23 mouse cellular contexts compared by ENCODE assay signal in the genomic region with DNA sequence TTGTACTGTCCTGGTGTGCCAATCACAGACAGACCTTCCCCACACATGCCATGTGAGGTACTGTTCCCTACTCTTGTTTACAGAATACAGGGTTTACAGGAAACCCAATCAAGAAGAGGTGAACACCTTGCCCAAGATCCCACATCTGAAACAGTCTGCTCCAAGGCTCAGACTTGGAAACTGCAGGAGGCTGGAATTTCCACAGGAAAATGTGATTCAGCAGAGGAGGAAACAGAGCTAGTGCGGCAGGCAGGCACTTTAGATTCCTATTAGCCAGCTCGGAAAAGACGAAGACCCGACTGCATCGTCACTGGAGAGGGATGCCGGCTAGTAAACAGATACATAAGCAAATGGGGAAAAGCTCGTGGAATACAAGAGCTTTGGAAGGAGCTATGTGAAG.
DNase-seq lines count a peak whose midpoint lies in the region; ATAC-seq and TF ChIP-seq lines count a peak whose summit lies in the region.
"Had no signal": no experiment of that assay in that cellular context is flagged by ENCODE, and none has a peak within 500 bp of the region (broad histone marks: within the 10 kb centered on the region; RNA-seq: fewer than 3 reads in every experiment).

No protein-coding gene starts in this region.

- H3K4me3 ChIP-seq in heart, embryonic 15.5 days, result no peak overlapping the region
- H3K4me3 ChIP-seq in brown adipose tissue, adult 24 weeks (ENCODE audit: insufficient read depth, low read depth, low read length), result no peak overlapping the region
- H3K4me3 ChIP-seq in small intestine, adult 2 months (ENCODE audit: low read depth, low read length), result no peak overlapping the region
- H3K4me3 ChIP-seq: limb, embryonic 12.5 days; liver, embryonic 15.5 days had no signal

- peak; percentile 92 for DNase-seq in heart, adult 11 months
- DNase-seq in heart, postnatal 25 days (ENCODE audit: low spot score), result no peak
- no peak for DNase-seq in heart, postnatal 10 days
- no peak for DNase-seq in urinary bladder, postnatal 14 days (ENCODE audit: low spot score)
- DNase-seq: adrenal gland, postnatal 14 days; cerebellum, adult 11-12 months; cerebellum, postnatal 10 days; kidney, adult 9 months; kidney, postnatal 25 days; lung, embryonic 14.5 days; lung, postnatal 14 days; midbrain, embryonic 14.5 days; thymus, adult 18-20 months; thymus, postnatal 25 days had no signal

- H3K27me3 ChIP-seq in heart, embryonic 15.5 days, result no peaks in the 10 kb centered on the region
- no peaks in the 10 kb centered on the region for H3K27me3 ChIP-seq in small intestine, adult 2 months (ENCODE audit: control insufficient read depth, insufficient read depth, low read length)
- H3K27me3 ChIP-seq: limb, embryonic 12.5 days; liver, embryonic 15.5 days had no signal

- H3K9ac ChIP-seq in heart, embryonic 15.5 days, result no peak overlapping the region
- H3K9ac ChIP-seq: hindbrain, embryonic 14.5 days; limb, embryonic 12.5 days; liver, embryonic 15.5 days; lung, embryonic 14.5 days had no signal

- no peak for TF ChIP-seq POLR2A in small intestine, adult 2 months (IDR thresholded peaks at IDR 0.05; ENCODE audit: low read depth, low read length)

- ATAC-seq in heart, embryonic 15.5 days (replicated peaks; ENCODE audit: insufficient number of reproducible peaks, insufficient read depth, low FRiP score, low read depth), result no peak
- ATAC-seq: CD4-positive, CD25-positive, alpha-beta regulatory T cell, adult 4 months; forebrain, embryonic 14.5 days; intestine, postnatal 0 days had no signal

- no peaks in the 10 kb centered on the region for H3K9me3 ChIP-seq in heart, embryonic 15.5 days (replicated peaks)
- H3K9me3 ChIP-seq: limb, embryonic 12.5 days; liver, embryonic 15.5 days had no signal

- H3K36me3 ChIP-seq in heart, embryonic 15.5 days, result no peaks in the 10 kb centered on the region
- H3K36me3 ChIP-seq in small intestine, adult 2 months (ENCODE audit: control insufficient read depth, insufficient read depth, low read length), result no peaks in the 10 kb centered on the region
- H3K36me3 ChIP-seq: limb, embryonic 12.5 days; liver, embryonic 15.5 days had no signal

- intact Hi-C loops in heart, postnatal 25 days (cut with DNase I), result no loop called here
- intact Hi-C loops in heart, postnatal 10 days (cut with DNase I), result no loop called here

- peaks cover 72% of the 10 kb centered on the region for H3K4me1 ChIP-seq in heart, embryonic 15.5 days (replicated peaks)
- H3K4me1 ChIP-seq in brown adipose tissue, adult 24 weeks (ENCODE audit: control insufficient read depth, insufficient read depth, insufficient read length, low read length), result peaks cover 35% of the 10 kb centered on the region
- peaks cover 17% of the 10 kb centered on the region for H3K4me1 ChIP-seq in small intestine, adult 2 months (ENCODE audit: control insufficient read depth, insufficient read depth, insufficient read length, low read length)

- no peak for TF ChIP-seq CTCF in small intestine, adult 2 months (IDR thresholded peaks at IDR 0.05; ENCODE audit: extremely low read depth, insufficient read length, insufficient replicate concordance, low read depth, low read length)

- WGBS in heart, embryonic 15.5 days, result 67% methylated on average over 7 of the region's 7 CpGs
- WGBS in small intestine, adult 2 months, result 86% methylated on average over 7 of the region's 7 CpGs

- no peak overlapping the region for H3K4me2 ChIP-seq in heart, embryonic 15.5 days
- H3K4me2 ChIP-seq: hindbrain, embryonic 14.5 days; limb, embryonic 12.5 days; liver, embryonic 15.5 days; lung, embryonic 14.5 days had no signal

- H3K27ac ChIP-seq in heart, embryonic 15.5 days, result peak overlapping the region; percentile 29; the same call in 1 of the 2 replicates
- H3K27ac ChIP-seq in brown adipose tissue, adult 24 weeks (replicated peaks; ENCODE audit: low read depth, low read length), result peak overlapping the region; percentile 55
- H3K27ac ChIP-seq in small intestine, adult 2 months (ENCODE audit: insufficient read depth, low read depth, low read length), result peak overlapping the region; percentile 27; the same call in 1 of the 2 replicates
- H3K27ac ChIP-seq: hindbrain, embryonic 14.5 days; limb, embryonic 12.5 days; liver, embryonic 15.5 days had no signal
